Mouse (Mus musculus) cerebellum, adult 11-12 months (tissue): ENCODE data around the gene Jmjd1c.

ENCODE experiments used
- DNase-seq: peaks from one replicate; pipeline ENCODE4 v3.0.0; 2022

Gene Jmjd1c

GRCm38 (mm10) chr10:67253115-67253514 lies 157.2 kb downstream of the Jmjd1c start:
- DNase-seq, result no peak

GRCm38 (mm10) chr10:67264852-67265251 lies 168.9 kb downstream of the Jmjd1c start:
- DNase-seq, result no peak

- DNase-seq, result no peak
These were observed 180.0 kb downstream of the Jmjd1c start for GRCm38 (mm10) chr10:67275916-67276315.

- no peak for DNase-seq
These were observed 185.9 kb downstream of the Jmjd1c start for GRCm38 (mm10) chr10:67281852-67282251.

- no peak for DNase-seq
These were observed 186.6 kb downstream of the Jmjd1c start for GRCm38 (mm10) chr10:67282531-67282930.

GRCm38 (mm10) chr10:67283516-67283915 lies 187.6 kb downstream of the Jmjd1c start:
- DNase-seq, result no peak

GRCm38 (mm10) chr10:67284311-67284710 lies 188.4 kb downstream of the Jmjd1c start:
- DNase-seq, result peak; percentile 35

- no peak for DNase-seq
These were observed 188.8 kb downstream of the Jmjd1c start for GRCm38 (mm10) chr10:67284761-67285175.

GRCm38 (mm10) chr10:67285176-67285814 lies 189.4 kb downstream of the Jmjd1c start, which contains the start of gene Nrbf2:
TSS of gene Nrbf2 (minus strand) at chr10:67285305.
- peak; percentile 87 for DNase-seq

- peak; percentile 55 for DNase-seq
These were observed 192.0 kb downstream of the Jmjd1c start for GRCm38 (mm10) chr10:67287877-67288276.

GRCm38 (mm10) chr10:67290622-67291021 lies 194.7 kb downstream of the Jmjd1c start:
- DNase-seq, result no peak

GRCm38 (mm10) chr10:67291087-67291486 lies 195.2 kb downstream of the Jmjd1c start:
- no peak for DNase-seq

GRCm38 (mm10) chr10:67295331-67295730 lies 199.4 kb downstream of the Jmjd1c start:
- no peak for DNase-seq

- no peak for DNase-seq
These were observed 200.1 kb downstream of the Jmjd1c start for GRCm38 (mm10) chr10:67295938-67296466.

- DNase-seq, result no peak
These were observed 200.7 kb downstream of the Jmjd1c start for GRCm38 (mm10) chr10:67296482-67297152.

- DNase-seq, result no peak
These were observed 201.4 kb downstream of the Jmjd1c start for GRCm38 (mm10) chr10:67297175-67297855.

- DNase-seq, result no peak
These were observed 202.9 kb downstream of the Jmjd1c start for GRCm38 (mm10) chr10:67298856-67299255.

GRCm38 (mm10) chr10:67299285-67299684 lies 203.4 kb downstream of the Jmjd1c start:
- DNase-seq, result no peak

- no peak for DNase-seq
These were observed 205.1 kb downstream of the Jmjd1c start for GRCm38 (mm10) chr10:67301046-67301445.

GRCm38 (mm10) chr10:67302340-67302739 lies 206.4 kb downstream of the Jmjd1c start:
- no peak for DNase-seq
